Mouse (Mus musculus) liver, embryonic 11.5 days (tissue): ENCODE measurements at regions not wholly inside any gene's neighbourhood (a gene's known extent, or its start where the extent isn't known, plus 50 kb on each side); places are given as distances from the start of the nearest gene placed in this dataset.

Experiments used
- ATAC-seq: fragments of 200-750 bp; cut with Nextera tagmentation; replicated peaks from 2 replicates; pipeline ENCODE4 v1.8.0; 2017; ENCODE audit warnings: moderate number of reproducible peaks, mild to moderate bottlenecking, moderate TSS enrichment, moderate library complexity; ENCODE audit not compliant: low FRiP score
- DNase-seq: peaks from one replicate; pipeline ENCODE4 v3.0.0-alpha.2; 2017; ENCODE audit warnings: low spot score
- H3K27ac ChIP-seq: fragments of 300-500 bp; sonication (generic); 2 replicates; pipeline ENCODE4 v1.5.1; 2014; ENCODE audit warnings: mild to moderate bottlenecking, low read depth, low read length, control low read depth
- H3K27me3 ChIP-seq: fragments of 300-500 bp; sonication (generic); replicated peaks from 2 replicates; pipeline ENCODE4 v1.6.1; 2014; ENCODE audit warnings: low read length, mixed read lengths; ENCODE audit not compliant: control insufficient read depth, insufficient read depth
- H3K36me3 ChIP-seq: fragments of 300-500 bp; sonication (generic); 2 replicates; pipeline ENCODE4 v1.6.1; 2014; ENCODE audit warnings: mild to moderate bottlenecking, low read length, moderate library complexity, mixed read lengths; ENCODE audit not compliant: control insufficient read depth, insufficient read depth
- H3K4me1 ChIP-seq: fragments of 300-500 bp; sonication (generic); replicated peaks from 2 replicates; pipeline ENCODE4 v1.6.1; 2014; ENCODE audit warnings: low read length, mixed read lengths; ENCODE audit not compliant: control insufficient read depth, insufficient read depth
- H3K4me2 ChIP-seq: fragments of 300-500 bp; sonication (generic); 2 replicates; pipeline ENCODE4 v1.6.1; 2014; ENCODE audit warnings: mild to moderate bottlenecking, control low read depth, moderate library complexity
- H3K4me3 ChIP-seq: fragments of 300-500 bp; sonication (generic); 2 replicates; pipeline ENCODE4 v1.5.1; 2014; ENCODE audit warnings: low read depth, low read length, control low read depth
- H3K9ac ChIP-seq: fragments of 300-500 bp; sonication (generic); 2 replicates; pipeline ENCODE4 v1.6.1; 2014; ENCODE audit warnings: low read depth, low read length, control low read depth
- H3K9me3 ChIP-seq: fragments of 300-500 bp; sonication (generic); 2 replicates; pipeline ENCODE4 v1.6.1; 2016; ENCODE audit warnings: low read length, inconsistent platforms, mixed read lengths; ENCODE audit not compliant: control insufficient read depth
- WGBS: fragments of 180-500 bp; shearing (Covaris S2); extraction: QIAGEN DNeasy Blood & Tissue Kit; methylation state at CpG from one replicate; pipeline ENCODE4 v1.1.7; 2014; 5-methylcytosine and 5-hydroxymethylcytosine counted together

GRCm38 (mm10) chr8:112427721-112428389, 142.0 kb upstream of the Cntnap4 start:
- Histone ChIP-seq H3K36me3 (no peaks in the 10 kb centered on the region), H3K27ac (no peak overlapping the region), H3K4me3 (no peak overlapping the region), H3K9ac (no peak overlapping the region), H3K4me1 (no peaks in the 10 kb centered on the region), H3K27me3 (no peaks in the 10 kb centered on the region), H3K9me3 (no peaks in the 10 kb centered on the region), H3K4me2 (no peak overlapping the region)
- no peak for ATAC-seq
- 61% methylated on average over 19 of the region's 19 CpGs for WGBS
- DNase-seq = no peak

GRCm38 (mm10) chr8:112411968-112412367, 157.9 kb upstream of the Cntnap4 start:
- H3K4me3 ChIP-seq = no peak overlapping the region
- no peak overlapping the region for H3K4me2 ChIP-seq
- peaks cover 11% of the 10 kb centered on the region for H3K9me3 ChIP-seq
- no peak overlapping the region for H3K9ac ChIP-seq
- H3K27me3 ChIP-seq = no peaks in the 10 kb centered on the region
- no peaks in the 10 kb centered on the region for H3K36me3 ChIP-seq
- H3K4me1 ChIP-seq = no peaks in the 10 kb centered on the region
- H3K27ac ChIP-seq = no peak overlapping the region
- 79% methylated on average over 5 of the region's 5 CpGs for WGBS
- DNase-seq = no peak
- no peak for ATAC-seq

- Histone ChIP-seq H3K9me3 (peaks cover 11% of the 10 kb centered on the region), H3K36me3 (no peaks in the 10 kb centered on the region), H3K4me3 (no peak overlapping the region), H3K27me3 (no peaks in the 10 kb centered on the region), H3K27ac (no peak overlapping the region), H3K4me1 (no peaks in the 10 kb centered on the region), H3K9ac (no peak overlapping the region), H3K4me2 (no peak overlapping the region)
- WGBS = 22% methylated on average over 6 of the region's 6 CpGs
- DNase-seq = no peak
- ATAC-seq = 0 out of 2 replicates have a peak, but pooled peaks have one; percentile 23
These were observed 158.6 kb upstream of the Cntnap4 start for GRCm38 (mm10) chr8:112411213-112411612.

DNA sequence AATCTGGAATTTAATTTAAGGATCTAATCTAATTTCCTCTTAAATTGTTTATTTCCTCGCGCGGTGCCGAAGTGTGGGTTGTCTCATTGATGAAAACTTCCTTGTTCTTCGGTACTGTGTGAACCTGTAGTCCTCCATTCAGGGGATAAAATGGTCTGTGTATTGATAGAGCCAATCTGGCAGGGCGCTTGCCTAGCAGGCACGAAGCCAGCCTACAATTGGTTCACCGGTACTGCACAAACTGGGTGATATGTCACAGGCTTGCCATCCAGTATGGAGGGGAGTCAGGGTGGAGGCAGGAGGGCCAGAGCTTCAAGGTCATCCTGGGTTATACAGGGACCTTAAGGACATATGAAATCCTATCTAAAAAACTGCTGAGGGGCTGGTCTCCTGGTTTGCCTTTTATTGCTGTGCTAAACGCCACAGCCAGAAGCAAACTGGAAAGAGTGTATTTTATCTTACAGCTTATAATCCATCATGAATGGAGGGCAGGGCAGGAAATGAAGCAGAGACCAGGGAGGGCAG, 161.6 kb upstream of the Cntnap4 start:
- Histone ChIP-seq H3K4me3 (no peak overlapping the region), H3K27ac (no peak overlapping the region), H3K4me2 (no peak overlapping the region), H3K9ac (no peak overlapping the region), H3K4me1 (no peaks in the 10 kb centered on the region), H3K9me3 (peaks cover 6% of the 10 kb centered on the region; the same call in 1 of the 2 replicates), H3K27me3 (no peaks in the 10 kb centered on the region), H3K36me3 (no peaks in the 10 kb centered on the region)
- DNase-seq = no peak
- 86% methylated on average over 9 of the region's 9 CpGs for WGBS
- ATAC-seq = no peak

GRCm38 (mm10) chr8:112404087-112404486, 165.8 kb upstream of the Cntnap4 start:
- 0 out of 2 replicates have a peak, but pooled peaks have one; percentile 26 for ATAC-seq
- Histone ChIP-seq H3K9ac (no peak overlapping the region), H3K27me3 (no peaks in the 10 kb centered on the region), H3K9me3 (peaks cover 2% of the 10 kb centered on the region; the same call in 1 of the 2 replicates), H3K27ac (no peak overlapping the region), H3K4me1 (no peaks in the 10 kb centered on the region), H3K36me3 (no peaks in the 10 kb centered on the region), H3K4me2 (no peak overlapping the region), H3K4me3 (no peak overlapping the region)
- no peak for DNase-seq
- 3% methylated on average over 2 of the region's 2 CpGs for WGBS

DNA sequence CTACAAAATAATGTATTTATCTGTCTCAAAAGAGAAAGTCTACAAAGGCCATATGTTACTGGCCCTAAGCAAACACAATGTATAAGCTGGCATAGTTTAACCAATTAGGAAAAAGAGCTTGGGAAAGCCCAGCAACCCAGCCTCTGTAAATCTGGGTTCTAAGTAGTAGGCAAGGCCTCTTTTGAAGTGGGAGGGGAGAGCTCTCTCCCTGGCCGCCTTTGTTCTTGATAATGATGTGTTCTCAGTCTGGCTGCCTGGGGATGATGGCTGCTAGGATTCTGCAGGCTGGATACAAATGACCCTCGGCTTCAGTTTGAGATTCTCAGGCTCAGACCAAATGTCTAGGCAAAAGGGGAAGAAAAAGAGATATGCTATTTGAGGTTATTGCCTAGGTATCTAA, 172.4 kb upstream of the Cntnap4 start:
- 39% methylated on average over 2 of the region's 2 CpGs for WGBS
- Histone ChIP-seq H3K4me1 (no peaks in the 10 kb centered on the region), H3K9ac (no peak overlapping the region), H3K4me3 (no peak overlapping the region), H3K27ac (no peak overlapping the region), H3K9me3 (0 out of 2 replicates have a peak, but pooled peaks cover 3% of the 10 kb centered on the region), H3K36me3 (no peaks in the 10 kb centered on the region), H3K4me2 (no peak overlapping the region), H3K27me3 (no peaks in the 10 kb centered on the region)
- ATAC-seq = no peak
- no peak for DNase-seq

DNA sequence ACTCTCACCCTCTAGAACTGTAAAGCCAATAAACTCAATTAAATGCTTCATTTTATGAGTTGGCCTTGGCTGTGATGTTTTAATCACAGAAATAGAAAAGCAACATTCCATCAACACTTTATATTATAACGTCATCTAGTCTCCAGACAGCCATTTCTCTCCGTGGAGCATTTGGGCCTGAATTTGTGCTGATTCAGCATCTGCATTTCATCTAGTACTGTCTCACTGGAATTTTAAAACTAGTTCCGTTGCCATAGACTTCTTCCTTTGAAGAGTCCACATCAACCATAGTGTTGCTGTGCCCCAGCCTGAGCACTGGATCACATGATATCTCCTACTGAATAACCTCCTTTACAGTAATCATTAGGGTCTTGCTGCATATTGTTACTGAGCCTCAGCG, 179.7 kb upstream of the Cntnap4 start:
- no peak overlapping the region for H3K4me2 ChIP-seq
- ATAC-seq = no peak
- H3K4me3 ChIP-seq = no peak overlapping the region
- H3K4me1 ChIP-seq = no peaks in the 10 kb centered on the region
- H3K27ac ChIP-seq = no peak overlapping the region
- no peak overlapping the region for H3K9ac ChIP-seq
- no peak for DNase-seq
- H3K36me3 ChIP-seq = no peaks in the 10 kb centered on the region
- WGBS = 76% methylated on average over 4 of the region's 4 CpGs
- H3K9me3 ChIP-seq = 0 out of 2 replicates have a peak, but pooled peaks cover 3% of the 10 kb centered on the region
- H3K27me3 ChIP-seq = no peaks in the 10 kb centered on the region

GRCm38 (mm10) chr8:112348323-112348722, 221.5 kb upstream of the Cntnap4 start:
- no peaks in the 10 kb centered on the region for H3K9me3 ChIP-seq
- H3K4me3 ChIP-seq = no peak overlapping the region
- H3K27ac ChIP-seq = no peak overlapping the region
- ATAC-seq (no peak), DNase-seq (no peak)
- H3K4me1 ChIP-seq = no peaks in the 10 kb centered on the region
- H3K9ac ChIP-seq = no peak overlapping the region
- no peaks in the 10 kb centered on the region for H3K27me3 ChIP-seq
- no peaks in the 10 kb centered on the region for H3K36me3 ChIP-seq
- H3K4me2 ChIP-seq = no peak overlapping the region
- whole genome bisulfite sequencing = 32% methylated on average over 5 of the region's 5 CpGs

DNA sequence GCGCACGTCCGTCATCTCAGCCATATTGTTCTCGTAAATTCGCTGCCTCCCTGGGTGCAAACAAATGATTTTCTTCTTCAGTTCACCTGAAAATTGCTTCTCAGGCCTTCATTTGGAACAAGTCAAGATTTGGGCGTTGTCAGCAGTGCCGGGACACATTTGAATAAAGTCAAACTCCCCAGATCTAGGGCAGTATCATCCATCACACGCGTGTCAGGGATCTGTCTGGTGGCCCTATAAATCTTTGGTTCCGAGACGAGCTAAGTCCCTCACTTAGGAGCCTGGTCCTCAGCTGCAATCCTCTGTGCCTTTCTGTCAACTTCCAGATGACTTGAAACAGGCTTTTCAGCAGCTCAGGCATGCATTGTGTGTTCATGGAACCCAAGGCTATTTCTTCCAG, 236.7 kb upstream of the Cntnap4 start:
- no peaks in the 10 kb centered on the region for H3K36me3 ChIP-seq
- H3K27me3 ChIP-seq = no peaks in the 10 kb centered on the region
- no peaks in the 10 kb centered on the region for H3K4me1 ChIP-seq
- no peak overlapping the region for H3K4me3 ChIP-seq
- H3K4me2 ChIP-seq = no peak overlapping the region
- WGBS = 69% methylated on average over 11 of the region's 11 CpGs
- ATAC-seq (no peak), DNase-seq (no peak)
- H3K9ac ChIP-seq = no peak overlapping the region
- H3K27ac ChIP-seq = no peak overlapping the region
- no peaks in the 10 kb centered on the region for H3K9me3 ChIP-seq
